Mouse (Mus musculus) liver, embryonic 13.5 days (tissue): ENCODE measurements around the gene Plb1. TPM values are rescaled to one million over a fixed set of nuclear protein-coding genes. Genes with fewer than 3 reads are reported as not detected.

ENCODE experiments used
- ATAC-seq: fragments of 200-750 bp; cut with Nextera tagmentation; 2 replicates; pipeline ENCODE4 v1.8.0; 2017; ENCODE audit warnings: low read depth, mild to moderate bottlenecking, moderate number of reproducible peaks, moderate library complexity
- DNase-seq: peaks from one replicate; pipeline ENCODE4 v3.0.0; 2022
- H3K27ac ChIP-seq: fragments of 300-500 bp; sonication (generic); 2 replicates; pipeline ENCODE4 v1.5.1; 2015; ENCODE audit warnings: moderate library complexity, mild to moderate bottlenecking, inconsistent platforms
- H3K27me3 ChIP-seq: fragments of 300-500 bp; sonication (generic); 2 replicates; pipeline ENCODE4 v1.6.1; 2015; ENCODE audit warnings: mild to moderate bottlenecking, inconsistent platforms
- H3K36me3 ChIP-seq: fragments of 300-500 bp; sonication (generic); 2 replicates; pipeline ENCODE4 v1.6.1; 2015; ENCODE audit warnings: mild to moderate bottlenecking, inconsistent platforms
- H3K4me1 ChIP-seq: fragments of 300-500 bp; sonication (generic); replicated peaks from 2 replicates; pipeline ENCODE4 v1.6.1; 2015; ENCODE audit warnings: inconsistent platforms
- H3K4me2 ChIP-seq: fragments of 300-500 bp; sonication (generic); 2 replicates; pipeline ENCODE4 v1.6.1; 2015; ENCODE audit warnings: inconsistent platforms, mild to moderate bottlenecking, moderate library complexity
- H3K4me3 ChIP-seq: fragments of 300-500 bp; sonication (generic); replicated peaks from 2 replicates; pipeline ENCODE4 v1.5.1; 2015; ENCODE audit warnings: mild to moderate bottlenecking, inconsistent platforms
- H3K9ac ChIP-seq: fragments of 300-500 bp; sonication (generic); 2 replicates; pipeline ENCODE4 v1.6.1; 2015; ENCODE audit warnings: mild to moderate bottlenecking, inconsistent platforms
- H3K9me3 ChIP-seq: fragments of 300-500 bp; sonication (generic); replicated peaks from 2 replicates; pipeline ENCODE4 v1.6.1; 2016; ENCODE audit warnings: inconsistent platforms
- WGBS: fragments of 180-500 bp; shearing (Covaris S2); methylation state at CpG from one replicate; pipeline ENCODE4 v1.1.7; 2015; ENCODE audit not compliant: insufficient replicate concordance; 5-methylcytosine and 5-hydroxymethylcytosine counted together
- polyA plus RNA-seq: library from polyadenylated mRNA; unstranded; fragments of >200 nt; fragmentation: Nextera tagmentation; extraction: Ambion mirVana; gene quantifications from 2 replicates; pipeline ENCODE4 v1.2.1, GENCODE M21; 2015

The Plb1 gene
- polyA plus RNA-seq, 1 experiment from 2014 or later = not detected

DNA sequence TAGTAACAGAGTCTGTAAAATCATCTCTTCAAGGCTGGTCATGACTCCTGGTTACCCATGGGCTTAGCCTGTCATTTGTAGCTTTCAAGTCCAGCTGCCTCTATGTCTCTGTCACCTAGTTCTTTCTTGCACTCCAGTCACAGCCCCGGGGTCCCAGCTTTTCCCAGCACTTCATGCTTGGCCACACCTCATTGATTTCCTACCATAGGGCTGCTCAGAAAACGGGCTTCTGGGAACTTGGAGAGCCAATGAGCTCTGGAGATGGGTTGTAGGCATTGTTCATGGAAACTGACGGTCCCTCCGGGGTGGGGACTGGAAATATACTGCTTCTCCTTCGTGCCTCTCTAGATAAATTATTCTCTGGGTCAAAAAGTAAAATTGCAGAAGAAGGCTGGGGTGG, 28.2 kb downstream of the Plb1 start:
- H3K4me3 ChIP-seq = no peak overlapping the region
- peaks cover 3% of the 10 kb centered on the region; the same call in 1 of the 2 replicates for H3K27me3 ChIP-seq
- H3K9ac ChIP-seq = no peak overlapping the region
- no peak overlapping the region for H3K27ac ChIP-seq
- peaks cover 7% of the 10 kb centered on the region; the same call in 1 of the 2 replicates for H3K4me1 ChIP-seq
- WGBS = 50% methylated on average over 5 of the region's 5 CpGs
- H3K36me3 ChIP-seq = no peaks in the 10 kb centered on the region
- ATAC-seq = no peak
- H3K9me3 ChIP-seq = no peaks in the 10 kb centered on the region
- DNase-seq = no peak
- no peak overlapping the region for H3K4me2 ChIP-seq

DNA sequence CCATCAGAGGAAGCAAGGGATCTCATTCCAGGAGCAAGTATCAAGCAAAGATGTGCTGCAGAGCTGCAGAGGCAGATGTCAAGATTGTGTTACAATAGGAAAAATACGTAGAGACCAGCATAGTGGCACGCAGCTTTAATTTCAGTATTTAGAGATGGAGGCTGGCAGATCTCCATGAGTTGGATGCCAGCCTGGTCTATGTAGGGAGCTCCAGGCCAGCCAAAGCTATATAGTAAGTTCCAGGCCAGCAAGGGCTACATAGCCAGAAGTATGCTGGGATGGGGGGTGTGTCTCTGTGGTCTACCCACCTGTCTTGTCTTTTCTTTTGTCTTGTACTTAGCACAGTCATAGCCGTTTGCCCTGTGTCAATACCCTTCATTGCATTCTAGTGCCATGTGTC, 28.7 kb downstream of the Plb1 start:
- no peak overlapping the region for H3K9ac ChIP-seq
- peaks cover 3% of the 10 kb centered on the region; the same call in 1 of the 2 replicates for H3K27me3 ChIP-seq
- H3K9me3 ChIP-seq = no peaks in the 10 kb centered on the region
- ATAC-seq (no peak), DNase-seq (no peak)
- H3K4me1 ChIP-seq = peaks cover 7% of the 10 kb centered on the region; the same call in 1 of the 2 replicates
- H3K4me2 ChIP-seq = no peak overlapping the region
- no peak overlapping the region for H3K27ac ChIP-seq
- no peaks in the 10 kb centered on the region for H3K36me3 ChIP-seq
- 80% methylated on average over 3 of the region's 3 CpGs for WGBS
- H3K4me3 ChIP-seq = no peak overlapping the region

DNA sequence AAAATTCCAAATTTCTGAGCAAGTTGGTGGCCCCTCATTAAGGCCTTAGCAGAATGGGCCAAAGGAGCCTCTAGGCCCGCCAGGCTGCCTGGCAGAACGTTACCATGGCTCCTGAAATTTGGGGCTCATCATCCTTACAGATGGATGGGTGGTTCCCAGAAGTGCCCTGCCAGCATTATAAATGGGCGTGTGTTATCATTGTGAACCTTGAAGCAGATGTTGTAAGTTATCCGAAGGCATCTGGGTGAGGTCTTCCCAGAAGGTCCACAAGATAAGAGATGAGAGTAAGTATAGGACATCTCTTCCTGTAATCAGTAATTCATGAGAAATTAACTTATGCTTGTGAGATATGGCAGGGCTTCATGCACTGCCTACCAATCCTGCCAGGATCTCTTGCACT, 30.0 kb downstream of the Plb1 start:
- ATAC-seq (peak; percentile 75), DNase-seq (peak; percentile 2)
- H3K9me3 ChIP-seq = no peaks in the 10 kb centered on the region
- peaks cover 3% of the 10 kb centered on the region; the same call in 1 of the 2 replicates for H3K27me3 ChIP-seq
- peaks cover 7% of the 10 kb centered on the region; the same call in 1 of the 2 replicates for H3K4me1 ChIP-seq
- no peaks in the 10 kb centered on the region for H3K36me3 ChIP-seq
- WGBS = 50% methylated on average over 4 of the region's 4 CpGs
- no peak overlapping the region for H3K4me3 ChIP-seq
- H3K9ac ChIP-seq = no peak overlapping the region
- H3K4me2 ChIP-seq = no peak overlapping the region
- H3K27ac ChIP-seq = no peak overlapping the region

DNA sequence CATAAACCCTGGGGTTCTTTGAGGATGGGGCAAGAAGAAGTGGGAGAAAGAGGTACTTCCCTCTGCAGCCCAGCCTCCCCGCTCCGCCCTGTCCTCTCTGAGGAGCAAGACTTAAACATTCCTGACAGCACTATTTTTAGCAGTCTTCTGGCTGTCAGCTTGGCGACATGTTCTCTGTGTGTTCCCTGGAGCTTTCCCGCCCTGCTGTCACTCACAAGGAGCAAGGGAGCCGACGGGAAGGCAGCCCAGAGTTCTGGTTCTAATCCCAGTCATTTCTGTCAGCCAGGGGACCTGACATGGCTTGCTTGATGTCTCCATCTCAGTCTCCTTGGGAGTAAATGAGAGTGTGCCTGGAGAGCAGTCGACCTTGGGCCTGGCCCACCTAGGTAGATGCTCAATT, 40.0 kb downstream of the Plb1 start:
- H3K4me2 ChIP-seq = no peak overlapping the region
- no peaks in the 10 kb centered on the region for H3K4me1 ChIP-seq
- H3K27me3 ChIP-seq = 0 out of 2 replicates have a peak, but pooled peaks cover 2% of the 10 kb centered on the region
- H3K36me3 ChIP-seq = no peaks in the 10 kb centered on the region
- WGBS = 41% methylated on average over 7 of the region's 7 CpGs
- H3K27ac ChIP-seq = no peak overlapping the region
- ATAC-seq (no peak), DNase-seq (no peak)
- H3K4me3 ChIP-seq = no peak overlapping the region
- no peak overlapping the region for H3K9ac ChIP-seq
- H3K9me3 ChIP-seq = no peaks in the 10 kb centered on the region

DNA sequence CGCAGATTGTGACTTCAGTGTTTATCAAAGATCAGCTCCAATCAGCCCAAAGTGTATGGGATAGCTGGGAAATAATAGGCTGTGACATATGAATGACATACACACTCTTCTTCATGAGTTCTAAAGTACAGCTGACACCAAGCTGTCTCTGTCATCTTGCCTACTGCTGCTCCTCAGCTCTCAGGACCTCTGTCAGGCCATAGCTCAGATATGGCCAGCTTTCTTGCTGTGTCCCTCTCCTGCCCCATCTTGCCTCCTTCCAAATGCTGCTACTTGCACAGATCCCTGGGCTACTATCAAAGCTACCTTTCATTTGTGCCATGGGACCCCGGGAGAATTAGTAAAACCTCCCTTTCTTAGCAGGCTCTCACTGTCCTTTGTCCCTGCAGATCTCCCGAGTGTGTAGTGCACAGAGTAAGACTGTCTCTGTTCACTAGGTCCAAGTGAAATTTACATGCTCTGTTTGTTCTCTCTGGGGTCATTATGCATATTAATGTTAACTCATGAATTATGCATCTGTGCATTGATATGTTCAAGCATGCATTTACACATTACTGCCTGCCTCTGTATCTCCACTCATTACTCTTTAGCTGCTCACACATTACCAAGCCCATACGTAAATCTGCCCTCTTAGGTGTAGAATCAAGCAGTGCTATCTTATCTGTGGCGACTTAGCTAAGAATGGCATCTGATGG, 45.6 kb downstream of the Plb1 start:
- Histone ChIP-seq H3K9ac (no peak overlapping the region), H3K27ac (no peak overlapping the region), H3K9me3 (no peaks in the 10 kb centered on the region), H3K4me3 (no peak overlapping the region), H3K27me3 (no peaks in the 10 kb centered on the region), H3K4me2 (no peak overlapping the region), H3K4me1 (no peaks in the 10 kb centered on the region), H3K36me3 (no peaks in the 10 kb centered on the region)
- 48% methylated on average over 5 of the region's 5 CpGs for WGBS
- no peak for ATAC-seq
- no peak for DNase-seq

DNA sequence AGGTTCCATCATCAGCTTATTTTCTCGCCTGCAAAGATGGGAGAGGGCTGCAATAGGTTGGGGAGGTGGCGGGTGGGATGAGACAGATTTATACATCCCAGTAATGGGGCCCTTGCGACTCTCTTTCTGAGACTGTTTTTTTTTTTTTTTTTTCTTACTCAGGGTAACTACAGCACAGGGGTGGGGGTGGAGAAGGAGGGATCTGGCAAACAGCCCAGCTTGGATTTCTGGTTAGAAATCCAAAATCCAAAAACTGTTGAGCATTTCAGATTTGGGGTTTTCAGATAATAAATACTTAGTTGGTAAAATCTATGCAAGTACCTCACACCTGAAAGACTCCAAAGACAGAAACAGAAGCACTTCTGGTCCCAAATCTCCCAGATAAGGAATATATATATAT, 47.6 kb downstream of the Plb1 start:
- ATAC-seq (no peak), DNase-seq (no peak)
- no peaks in the 10 kb centered on the region for H3K9me3 ChIP-seq
- no peaks in the 10 kb centered on the region for H3K36me3 ChIP-seq
- 45% methylated on average over 3 of the region's 3 CpGs for WGBS
- no peak overlapping the region for H3K9ac ChIP-seq
- no peak overlapping the region for H3K27ac ChIP-seq
- no peaks in the 10 kb centered on the region for H3K4me1 ChIP-seq
- H3K4me2 ChIP-seq = no peak overlapping the region
- H3K27me3 ChIP-seq = no peaks in the 10 kb centered on the region
- H3K4me3 ChIP-seq = no peak overlapping the region

DNA sequence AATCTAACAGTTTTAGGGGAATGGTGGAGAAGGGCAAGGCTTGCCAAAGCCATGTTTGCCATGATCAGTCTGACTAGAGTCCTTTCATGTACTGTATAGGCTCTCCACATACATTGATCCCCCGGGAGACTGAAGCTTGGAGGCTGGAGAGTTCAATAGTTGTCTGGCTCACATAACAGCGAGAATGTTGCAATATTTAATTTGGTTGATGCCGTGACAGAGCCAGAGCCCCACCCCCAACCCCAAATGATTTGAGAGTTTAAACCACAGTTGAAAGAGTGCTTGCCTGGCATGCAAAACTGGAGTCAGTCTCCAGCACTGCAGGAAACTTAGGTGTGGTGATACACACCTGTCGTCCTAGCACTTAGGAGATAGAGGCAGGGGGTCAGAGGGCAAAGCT, 49.8 kb downstream of the Plb1 start:
- no peaks in the 10 kb centered on the region for H3K27me3 ChIP-seq
- ATAC-seq (no peak), DNase-seq (no peak)
- WGBS = 43% methylated on average over 4 of the region's 4 CpGs
- no peak overlapping the region for H3K4me3 ChIP-seq
- H3K9ac ChIP-seq = no peak overlapping the region
- H3K9me3 ChIP-seq = no peaks in the 10 kb centered on the region
- no peaks in the 10 kb centered on the region for H3K36me3 ChIP-seq
- no peak overlapping the region for H3K27ac ChIP-seq
- no peaks in the 10 kb centered on the region for H3K4me1 ChIP-seq
- no peak overlapping the region for H3K4me2 ChIP-seq

DNA sequence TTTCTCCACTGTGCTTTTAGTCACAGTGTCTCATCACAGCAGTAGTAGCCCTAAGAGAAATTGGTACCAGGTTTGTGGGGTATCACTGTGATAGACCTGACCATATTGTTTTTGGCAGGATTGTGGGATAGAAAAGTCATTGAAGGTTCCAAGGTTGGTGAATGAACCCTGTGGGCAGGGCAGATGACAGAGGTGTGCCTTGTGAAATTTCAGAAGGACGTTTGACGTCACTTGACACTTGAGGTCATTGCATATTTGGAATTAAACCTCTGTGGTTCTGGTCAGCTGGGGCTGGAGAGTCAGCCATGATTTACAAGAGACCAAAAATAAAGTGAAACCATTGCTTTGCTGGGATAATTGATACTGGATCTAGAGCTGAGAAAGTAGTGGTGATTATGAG, 50.9 kb downstream of the Plb1 start:
- H3K27ac ChIP-seq = no peak overlapping the region
- no peaks in the 10 kb centered on the region for H3K36me3 ChIP-seq
- DNase-seq (no peak), ATAC-seq (no peak)
- no peak overlapping the region for H3K4me3 ChIP-seq
- no peak overlapping the region for H3K9ac ChIP-seq
- no peaks in the 10 kb centered on the region for H3K4me1 ChIP-seq
- H3K9me3 ChIP-seq = no peaks in the 10 kb centered on the region
- 68% methylated on average over 2 of the region's 2 CpGs for WGBS
- no peak overlapping the region for H3K4me2 ChIP-seq
- H3K27me3 ChIP-seq = no peaks in the 10 kb centered on the region

DNA sequence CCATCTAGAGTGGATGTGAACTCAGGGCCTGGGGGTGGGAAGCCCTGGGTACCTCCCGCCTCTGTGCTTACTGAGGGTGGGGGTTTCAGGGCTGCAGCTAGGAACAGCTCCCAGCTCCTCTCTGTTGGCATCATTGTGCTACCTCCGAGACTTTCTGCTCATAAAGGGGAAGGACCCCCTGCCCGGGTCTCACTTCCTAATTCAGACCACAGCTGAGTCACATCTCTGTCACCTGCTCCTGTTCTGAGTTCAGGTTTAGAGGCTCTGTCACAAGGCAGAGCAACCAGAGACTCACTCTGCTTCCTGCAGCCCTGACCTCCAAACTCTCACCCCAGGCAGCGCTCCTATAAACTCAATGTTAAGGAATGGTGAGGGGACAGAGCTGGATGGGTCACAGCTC, 53.8 kb downstream of the Plb1 start:
- H3K9ac ChIP-seq = no peak overlapping the region
- no peaks in the 10 kb centered on the region for H3K9me3 ChIP-seq
- no peaks in the 10 kb centered on the region for H3K27me3 ChIP-seq
- H3K4me3 ChIP-seq = no peak overlapping the region
- H3K36me3 ChIP-seq = no peaks in the 10 kb centered on the region
- no peak for ATAC-seq
- no peak overlapping the region for H3K4me2 ChIP-seq
- DNase-seq = no peak
- no peak overlapping the region for H3K27ac ChIP-seq
- H3K4me1 ChIP-seq = no peaks in the 10 kb centered on the region
- 51% methylated on average over 4 of the region's 4 CpGs for WGBS

DNA sequence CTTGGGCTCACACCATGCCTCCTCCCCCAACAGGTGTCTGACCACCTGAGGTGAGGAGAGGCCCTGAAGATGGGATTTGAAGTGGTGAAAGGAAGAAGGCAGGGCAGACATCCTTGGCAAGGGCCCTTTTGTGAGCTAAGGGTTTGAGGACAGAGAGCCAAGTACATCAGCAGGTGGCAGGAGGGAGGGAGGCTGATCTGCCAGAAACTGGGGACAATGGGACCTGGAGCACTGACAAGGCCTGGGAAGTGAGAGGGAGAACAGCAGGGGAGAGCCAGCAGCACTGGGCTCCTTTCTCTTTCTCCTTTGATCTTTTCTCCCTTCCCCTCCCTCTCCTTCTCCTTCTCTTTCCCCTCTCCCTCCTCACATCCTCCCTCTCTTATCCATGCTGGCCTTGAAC, 55.5 kb downstream of the Plb1 start:
- H3K27ac ChIP-seq = no peak overlapping the region
- no peaks in the 10 kb centered on the region for H3K9me3 ChIP-seq
- ATAC-seq (no peak), DNase-seq (no peak)
- H3K36me3 ChIP-seq = no peaks in the 10 kb centered on the region
- H3K4me3 ChIP-seq = no peak overlapping the region
- no peak overlapping the region for H3K4me2 ChIP-seq
- H3K27me3 ChIP-seq = no peaks in the 10 kb centered on the region
- no peaks in the 10 kb centered on the region for H3K4me1 ChIP-seq
- no peak overlapping the region for H3K9ac ChIP-seq

DNA sequence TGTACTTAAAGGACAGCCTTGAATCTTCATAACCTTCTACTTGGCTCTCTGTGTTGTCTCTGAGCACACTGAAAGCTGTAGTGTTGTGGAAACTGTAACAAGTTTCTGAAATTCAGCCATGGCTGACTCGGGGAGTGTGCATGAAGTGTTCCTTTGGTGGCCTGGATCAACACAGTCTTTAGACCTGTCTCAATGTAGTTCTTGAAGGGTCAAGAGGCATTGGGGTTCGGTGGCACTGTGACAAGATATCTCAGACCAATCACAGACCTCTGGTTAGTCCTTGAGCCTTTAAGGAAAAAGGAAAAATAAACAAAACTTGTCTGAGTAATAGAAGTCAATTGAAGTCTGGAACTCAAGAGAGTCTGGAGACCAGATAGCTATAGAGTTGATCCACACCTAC, 58.8 kb downstream of the Plb1 start:
- Histone ChIP-seq H3K4me1 (no peaks in the 10 kb centered on the region), H3K36me3 (no peaks in the 10 kb centered on the region), H3K9ac (no peak overlapping the region), H3K9me3 (no peaks in the 10 kb centered on the region), H3K27ac (no peak overlapping the region), H3K4me3 (no peak overlapping the region), H3K27me3 (no peaks in the 10 kb centered on the region), H3K4me2 (no peak overlapping the region)
- ATAC-seq (no peak), DNase-seq (no peak)
- WGBS = 40% methylated on average over 2 of the region's 2 CpGs
